Mouse (Mus musculus): ENCODE measurements around the gene Klhl29.

Gene Klhl29

GRCm38 (mm10) chr12:5301841-5302240 is 73.6 kb downstream of the Klhl29 start:
- DNase-seq (ENCODE audit: low spot score): no peak

- no peak for DNase-seq (ENCODE audit: low spot score)
Measured at GRCm38 (mm10) chr12:5296422-5296821, 79.1 kb downstream of the Klhl29 start.

GRCm38 (mm10) chr12:5292316-5292715 is 83.2 kb downstream of the Klhl29 start:
- DNase-seq (ENCODE audit: low spot score): no peak

GRCm38 (mm10) chr12:5285579-5285978 is 89.9 kb downstream of the Klhl29 start:
- DNase-seq (ENCODE audit: low spot score): no peak

GRCm38 (mm10) chr12:5284961-5285360 is 90.5 kb downstream of the Klhl29 start:
- DNase-seq (ENCODE audit: low spot score): no peak

GRCm38 (mm10) chr12:5283654-5284053 is 91.8 kb downstream of the Klhl29 start:
- no peak for DNase-seq (ENCODE audit: low spot score)

- no peak for DNase-seq (ENCODE audit: low spot score)
Measured at GRCm38 (mm10) chr12:5282611-5283010, 92.9 kb downstream of the Klhl29 start.

- no peak for DNase-seq (ENCODE audit: low spot score)
Measured at GRCm38 (mm10) chr12:5279873-5280272, 95.6 kb downstream of the Klhl29 start.

GRCm38 (mm10) chr12:5277028-5277427 is 98.5 kb downstream of the Klhl29 start:
- no peak for DNase-seq (ENCODE audit: low spot score)

- DNase-seq (ENCODE audit: low spot score): no peak
Measured at GRCm38 (mm10) chr12:5275507-5275936, 100.0 kb downstream of the Klhl29 start.

GRCm38 (mm10) chr12:5274519-5274944 is 101.0 kb downstream of the Klhl29 start:
- no peak for DNase-seq (ENCODE audit: low spot score)

- no peak for DNase-seq (ENCODE audit: low spot score)
Measured at GRCm38 (mm10) chr12:5273316-5274047, 102.0 kb downstream of the Klhl29 start.

- no peak for DNase-seq (ENCODE audit: low spot score)
Measured at GRCm38 (mm10) chr12:5270527-5270926, 105.0 kb downstream of the Klhl29 start.

- no peak for DNase-seq (ENCODE audit: low spot score)
Measured at GRCm38 (mm10) chr12:5269936-5270335, 105.5 kb downstream of the Klhl29 start.

- no peak for DNase-seq (ENCODE audit: low spot score)
Measured at GRCm38 (mm10) chr12:5269061-5269460, 106.4 kb downstream of the Klhl29 start.

GRCm38 (mm10) chr12:5268188-5268612 is 107.3 kb downstream of the Klhl29 start:
- peak; percentile 87 for DNase-seq (ENCODE audit: low spot score)

- DNase-seq (ENCODE audit: low spot score): no peak
Measured at GRCm38 (mm10) chr12:5267271-5268187, 108.0 kb downstream of the Klhl29 start.

GRCm38 (mm10) chr12:5266773-5267172 is 108.7 kb downstream of the Klhl29 start:
- DNase-seq (ENCODE audit: low spot score): no peak

GRCm38 (mm10) chr12:5261476-5261875 is 114.0 kb downstream of the Klhl29 start:
- no peak for DNase-seq (ENCODE audit: low spot score)

- no peak for DNase-seq (ENCODE audit: low spot score)
Measured at GRCm38 (mm10) chr12:5258779-5259178, 116.7 kb downstream of the Klhl29 start.

GRCm38 (mm10) chr12:5257174-5257573 is 118.3 kb downstream of the Klhl29 start:
- DNase-seq (ENCODE audit: low spot score): no peak

- DNase-seq (ENCODE audit: low spot score): no peak
Measured at GRCm38 (mm10) chr12:5255079-5255478, 120.4 kb downstream of the Klhl29 start.

Measured in left cerebral cortex, adult 11 months (tissue).